Mouse (Mus musculus) frontal cortex, postnatal 25 days (tissue): ENCODE results near the gene Gpr15.
A peak's percentile ranks its signal among the peaks of the same experiment; 100 is the strongest.

ENCODE experiments used
- DNase-seq, 2 experiments: peaks; one replicate each; pipeline ENCODE4 v3.0.0; 2022; ENCODE audit warnings: low spot score in 2 of 2

The Gpr15 gene

DNA sequence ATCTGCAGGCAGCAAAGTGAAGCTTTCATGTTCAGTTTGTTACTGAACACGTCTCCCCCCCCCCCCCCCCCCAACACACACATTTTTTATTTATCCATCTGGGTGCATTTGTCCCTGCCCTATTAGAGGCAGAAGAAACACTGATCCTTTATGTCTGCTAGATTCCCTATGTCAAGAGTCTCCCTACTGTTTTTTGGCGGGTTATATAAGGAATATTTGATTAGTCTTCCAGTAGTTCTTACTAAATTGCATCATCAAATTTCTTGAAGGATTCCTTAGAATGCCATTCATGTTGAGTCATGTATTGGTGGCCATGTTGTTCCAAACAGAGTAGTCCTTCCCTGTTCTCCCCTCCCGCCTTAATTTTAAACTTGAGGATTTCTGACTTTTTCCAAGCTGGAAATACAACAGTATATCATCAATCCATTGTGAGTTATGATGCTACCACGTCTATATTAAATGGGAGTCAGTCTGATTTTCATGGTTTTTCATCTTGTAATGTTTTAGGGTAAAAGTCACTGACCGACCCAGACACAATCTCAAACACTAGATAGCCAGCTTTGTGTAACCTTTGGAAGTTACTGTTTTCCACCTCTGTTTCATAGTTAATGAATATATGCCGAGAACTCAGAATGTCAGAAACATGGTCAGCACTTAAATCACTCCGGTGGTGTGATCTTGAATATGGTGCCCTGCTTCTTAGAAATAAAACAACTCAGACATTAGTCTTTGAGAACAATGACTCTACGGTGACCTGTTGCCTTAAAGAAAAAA lies 47.5 kb downstream of the Gpr15 start:
- no peak for DNase-seq

DNA sequence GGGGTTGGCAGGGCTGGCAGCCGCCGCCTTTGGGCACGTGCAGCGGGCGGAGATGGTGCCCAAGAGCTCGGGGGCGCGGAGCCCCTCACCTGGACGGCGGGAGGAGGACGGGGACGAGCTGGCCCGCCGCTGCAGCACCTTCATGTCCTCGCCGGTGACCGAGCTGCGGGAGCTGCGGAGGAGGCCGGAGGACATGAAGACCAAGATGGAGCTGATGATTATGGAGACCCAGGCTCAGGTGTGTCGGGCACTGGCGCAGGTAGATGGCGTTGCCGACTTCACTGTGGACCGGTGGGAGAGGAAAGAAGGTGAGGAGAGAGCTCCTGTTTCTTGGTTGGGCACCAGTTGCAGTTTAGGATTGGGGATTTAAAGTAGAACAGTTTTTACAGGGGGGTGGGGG lies 48.2 kb downstream of the Gpr15 start:
- DNase-seq, result no peak

DNA sequence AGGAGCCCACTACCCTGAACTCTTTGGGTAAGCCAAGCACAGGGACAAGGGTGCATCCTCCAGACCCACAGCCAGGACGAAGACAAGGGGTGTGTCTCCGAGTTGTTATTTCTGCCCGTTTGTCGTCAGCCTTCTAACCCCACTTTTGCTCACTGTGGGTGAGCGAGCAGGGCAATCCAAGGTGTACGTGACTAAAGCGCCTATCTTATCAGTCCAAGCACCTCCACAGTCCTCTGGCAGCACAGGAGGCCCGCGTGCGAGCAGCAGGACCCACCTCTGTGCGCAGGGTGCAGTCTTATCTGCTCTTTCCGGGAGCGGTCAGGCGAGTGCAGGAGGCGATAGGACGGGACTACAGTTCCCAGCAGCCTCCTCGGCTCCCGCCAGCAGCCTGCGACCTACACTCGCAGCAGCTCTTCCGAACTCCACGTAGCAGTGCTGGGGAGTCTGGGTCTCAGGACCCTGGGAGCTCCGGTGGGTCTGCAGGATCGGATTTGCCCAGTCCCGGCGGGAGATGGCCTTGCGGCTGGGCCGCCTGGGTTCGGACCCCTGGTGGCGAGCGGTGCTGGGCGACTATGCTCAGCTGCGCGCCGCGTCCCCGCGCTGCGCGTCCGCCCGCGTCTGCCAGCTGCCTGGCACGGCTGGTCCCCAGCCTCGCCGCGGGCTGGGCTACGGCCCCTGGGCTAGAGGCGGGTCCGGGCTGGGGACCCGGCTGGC lies 48.8 kb downstream of the Gpr15 start, which contains the start of gene Cpox:
Cpox (plus strand) TSS at position 376 of the 714 bp plus-strand sequence.
- peak; percentile 74 to 76 for DNase-seq

DNA sequence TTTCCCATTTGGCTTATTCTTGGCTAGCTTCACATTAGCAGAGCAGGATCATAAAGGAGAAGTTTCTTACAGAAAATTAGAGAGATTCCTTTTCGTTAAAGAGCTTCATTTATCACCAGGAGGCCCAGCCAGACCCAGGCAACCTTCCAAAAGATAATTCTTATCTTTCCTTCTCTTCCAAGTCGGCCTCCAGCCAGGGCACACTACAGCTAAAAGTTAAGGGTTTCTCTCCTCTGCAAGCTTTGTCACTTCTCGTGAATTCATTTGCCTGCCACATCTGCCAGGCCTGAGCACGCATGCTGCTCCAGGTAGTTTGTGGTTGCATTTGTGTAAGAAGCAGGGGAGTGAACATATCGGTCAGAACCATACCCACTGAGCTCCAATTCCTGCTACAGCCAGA lies 49.6 kb downstream of the Gpr15 start:
- DNase-seq, result no peak

DNA sequence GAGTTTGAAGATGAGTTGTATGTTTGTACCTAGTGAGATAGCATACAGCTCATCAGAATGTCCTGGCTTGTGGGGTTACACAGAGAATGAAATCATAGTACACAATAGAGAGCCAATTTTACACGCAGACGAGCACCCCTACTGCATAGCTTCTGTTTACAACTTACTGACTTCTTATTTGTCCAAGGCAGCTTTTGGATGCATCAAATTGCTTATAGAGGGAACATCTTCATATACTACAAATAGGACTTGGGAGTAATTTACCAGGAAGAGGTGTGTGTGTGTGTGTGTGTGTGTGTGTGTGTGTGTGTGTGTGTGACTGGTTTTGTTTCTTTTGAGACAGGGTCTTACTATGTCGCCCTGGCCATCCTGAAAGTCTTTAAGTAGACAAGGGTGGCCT lies 50.3 kb downstream of the Gpr15 start:
- no peak for DNase-seq
